Mouse (Mus musculus): ENCODE results near the gene Ccdc38.
A peak's percentile ranks its signal among the peaks of the same experiment; 100 is the strongest.

Gene Ccdc38

DNA sequence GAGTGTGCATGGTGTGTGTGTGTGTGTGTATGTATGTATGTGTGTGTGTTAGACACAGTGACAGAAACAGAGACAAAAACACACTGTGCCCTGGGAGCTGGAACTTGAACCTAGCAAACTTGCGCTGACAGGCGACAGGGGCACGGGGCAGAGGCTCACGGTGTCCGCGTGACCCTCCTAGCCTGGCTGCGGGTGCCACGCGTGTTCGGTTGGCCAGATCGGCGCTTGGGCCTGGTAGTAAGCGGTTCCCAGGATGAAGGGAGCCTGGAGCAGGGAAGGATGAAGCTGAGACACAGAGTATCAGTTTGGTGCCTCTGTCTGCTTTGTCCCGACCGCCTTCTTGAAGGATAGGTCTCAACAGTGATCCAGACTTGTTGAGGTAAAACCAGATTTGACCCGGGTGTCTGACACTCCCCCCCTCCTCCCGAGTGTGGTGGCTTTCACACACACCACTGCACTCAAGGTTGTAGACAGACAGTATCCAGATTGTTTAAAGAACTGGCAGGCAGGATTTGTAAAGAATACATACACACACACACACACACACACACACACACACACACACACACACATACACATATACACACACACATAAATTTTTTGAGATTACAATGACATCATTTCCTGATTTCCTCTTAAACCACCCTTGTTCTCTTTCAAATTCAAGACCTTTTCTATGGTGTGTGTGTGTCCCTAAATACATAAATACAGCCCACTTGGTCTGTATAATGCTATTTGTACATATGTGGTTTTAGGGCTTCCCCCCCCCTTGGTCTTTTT, at the start of gene Ccdc38:
Gene Ccdc38 (plus strand): TSS at position 202 of the 780 bp plus-strand sequence.
- peak in 1 of 2 experiments; percentile 9 for DNase-seq (ENCODE audit: inconsistent age in 2 of 2, low spot score in 1 of 2)

DNA sequence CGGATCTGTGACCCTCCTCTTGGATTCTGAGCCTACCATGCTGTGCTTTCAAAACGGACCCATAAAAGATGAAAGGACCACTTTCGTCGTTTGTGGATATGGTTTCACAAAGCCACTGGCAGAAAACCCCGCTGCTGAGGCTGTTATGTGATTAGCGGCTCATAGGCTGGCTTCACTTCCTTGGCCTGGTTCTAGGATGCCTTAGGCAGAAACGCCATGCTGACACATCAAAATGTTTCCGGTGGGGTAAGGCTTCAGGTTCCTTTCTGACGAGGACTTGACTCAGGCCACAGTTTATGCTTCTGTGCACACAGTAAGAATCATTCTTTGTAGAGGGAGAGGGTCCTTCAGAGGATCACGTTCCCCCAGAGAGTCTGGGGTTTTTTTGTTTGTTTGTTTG, 39.6 kb upstream of the Ccdc38 start:
- no peak for DNase-seq (ENCODE audit: inconsistent age in 2 of 2, low spot score in 1 of 2)

- no peak for DNase-seq (ENCODE audit: inconsistent age in 2 of 2, low spot score in 1 of 2)
Measured at GRCm38 (mm10) chr10:93501346-93501745, 39.1 kb upstream of the Ccdc38 start.

DNA sequence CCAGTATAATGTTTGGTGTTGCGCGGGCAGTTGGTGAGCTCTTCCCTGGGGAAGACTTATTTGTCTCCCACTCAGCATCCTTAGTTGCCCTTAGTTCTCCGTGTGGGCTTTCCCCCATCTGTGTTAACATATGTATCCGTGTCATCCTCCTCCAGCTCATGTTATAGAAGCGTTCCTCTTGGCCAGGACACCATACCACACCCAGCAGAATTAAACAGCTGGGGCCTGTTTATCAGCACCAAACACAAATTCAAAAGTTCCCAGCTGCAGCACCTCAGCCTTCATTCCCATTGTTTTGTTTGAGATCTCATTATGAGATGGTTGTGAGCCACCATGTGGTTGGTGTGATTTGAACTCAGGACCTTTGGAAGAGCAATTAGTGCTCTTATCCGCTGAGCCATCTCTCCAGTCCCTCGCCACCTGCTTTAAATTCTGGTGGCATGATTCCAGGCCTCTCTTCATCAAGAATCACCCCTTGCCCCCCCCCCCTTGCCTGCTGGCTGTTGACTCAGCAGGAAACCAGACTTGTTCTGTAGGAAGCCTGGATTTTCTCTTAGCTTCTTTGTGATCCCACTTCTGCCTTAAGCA, 32.0 kb upstream of the Ccdc38 start:
- DNase-seq (ENCODE audit: inconsistent age in 2 of 2, low spot score in 1 of 2), result no peak

DNA sequence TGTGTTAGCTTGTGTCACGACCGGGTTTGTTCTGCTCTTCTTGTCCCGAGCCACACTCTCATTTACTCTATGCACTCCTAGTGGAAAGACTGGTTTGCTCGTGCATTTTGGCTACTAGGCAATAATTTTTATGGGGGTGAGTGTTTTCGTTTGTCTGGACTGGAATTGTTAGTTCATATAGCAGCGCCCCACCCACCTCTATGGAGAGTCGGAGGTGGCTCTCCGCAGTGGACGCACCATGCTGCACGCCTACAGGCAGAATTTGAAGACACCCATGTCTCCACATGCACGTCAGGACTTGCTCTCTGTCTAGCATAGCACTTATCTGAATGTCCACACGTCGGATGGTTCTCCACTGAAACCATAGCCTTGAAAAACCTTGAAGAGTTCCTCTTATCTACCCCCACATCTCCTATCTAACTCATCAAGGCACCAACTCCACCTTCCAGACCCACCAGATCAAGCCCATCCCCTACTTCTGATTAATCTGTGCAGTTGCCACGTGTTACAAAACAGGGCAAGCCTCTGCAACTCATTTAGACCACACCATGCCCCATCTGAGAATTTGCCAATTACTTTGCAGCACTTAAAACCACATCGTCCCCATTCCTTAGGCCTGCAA, 30.8 kb upstream of the Ccdc38 start:
- DNase-seq (ENCODE audit: inconsistent age in 2 of 2, low spot score in 1 of 2), result no peak

DNA sequence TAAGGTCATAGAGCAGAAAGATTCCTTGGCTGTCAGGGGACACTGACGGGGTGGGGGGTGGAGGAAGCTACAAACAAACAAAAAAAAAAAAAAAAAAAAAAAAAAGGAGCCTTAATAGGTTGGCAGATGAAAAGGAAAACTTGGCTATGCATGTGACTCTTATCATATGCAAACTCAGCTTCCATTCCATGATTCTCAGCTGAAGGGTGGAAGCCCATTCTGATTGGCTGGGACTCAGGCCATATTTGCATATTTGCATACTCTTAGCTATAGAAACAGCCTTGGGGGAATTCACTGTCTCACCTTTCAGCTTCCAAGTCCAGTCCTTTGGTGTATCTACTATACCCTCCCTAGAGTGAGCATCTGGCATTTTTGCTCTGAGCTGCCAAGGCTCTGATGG, 25.0 kb upstream of the Ccdc38 start:
- no peak for DNase-seq (ENCODE audit: inconsistent age in 2 of 2, low spot score in 1 of 2)

GRCm38 (mm10) chr10:93515927-93516326, 24.5 kb upstream of the Ccdc38 start:
- DNase-seq (ENCODE audit: inconsistent age in 2 of 2, low spot score in 1 of 2), result no peak

DNA sequence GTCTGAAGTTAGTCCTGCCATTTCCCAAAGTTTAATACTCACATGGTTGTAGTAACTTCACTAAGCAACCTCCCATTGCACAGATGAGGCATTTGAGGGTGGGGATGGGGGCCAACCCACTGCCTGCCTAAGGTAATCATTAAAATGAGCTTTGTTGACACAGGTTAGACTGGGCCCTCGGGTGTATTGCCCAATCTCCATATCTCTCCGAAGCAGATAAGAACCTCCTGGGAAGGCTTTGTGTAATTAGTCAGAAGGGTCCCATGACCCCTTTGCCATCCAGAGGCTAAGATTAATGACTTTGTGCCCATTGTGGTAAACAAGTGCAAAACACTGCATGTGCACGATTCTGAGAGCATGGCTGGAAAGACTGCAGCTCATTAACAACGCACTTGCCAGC, 22.7 kb upstream of the Ccdc38 start:
- DNase-seq (ENCODE audit: inconsistent age in 2 of 2, low spot score in 1 of 2), result no peak

- DNase-seq (ENCODE audit: inconsistent age in 2 of 2, low spot score in 1 of 2), result no peak
Measured at GRCm38 (mm10) chr10:93518186-93518585, 22.2 kb upstream of the Ccdc38 start.

GRCm38 (mm10) chr10:93518620-93519019, 21.8 kb upstream of the Ccdc38 start:
- DNase-seq (ENCODE audit: inconsistent age in 2 of 2, low spot score in 1 of 2), result no peak

GRCm38 (mm10) chr10:93519159-93519558, 21.3 kb upstream of the Ccdc38 start:
- DNase-seq (ENCODE audit: inconsistent age in 2 of 2, low spot score in 1 of 2), result no peak

DNA sequence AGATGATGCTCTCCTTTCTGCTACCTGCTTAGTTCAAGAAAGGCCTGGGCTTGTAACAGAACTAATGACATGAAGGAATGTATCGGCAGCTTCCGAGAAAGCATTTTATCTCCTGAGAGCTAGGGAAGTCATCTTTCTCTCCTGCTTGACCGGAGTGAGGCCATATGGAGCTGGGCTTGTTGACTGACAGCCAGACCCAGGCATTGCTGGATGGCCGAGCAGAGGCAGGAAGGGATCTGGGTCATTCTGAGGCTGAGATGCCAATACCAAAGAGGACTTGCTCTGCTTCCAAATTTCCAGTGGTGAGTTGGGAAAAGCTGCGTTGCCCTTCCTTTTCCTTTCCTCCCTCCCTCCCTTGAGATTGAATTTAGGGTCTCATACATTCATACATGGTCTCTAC, 20.7 kb upstream of the Ccdc38 start:
- no peak for DNase-seq (ENCODE audit: inconsistent age in 2 of 2, low spot score in 1 of 2)

GRCm38 (mm10) chr10:93520994-93521393, 19.4 kb upstream of the Ccdc38 start:
- no peak for DNase-seq (ENCODE audit: inconsistent age in 2 of 2, low spot score in 1 of 2)

GRCm38 (mm10) chr10:93525329-93525728, 15.1 kb upstream of the Ccdc38 start:
- no peak for DNase-seq (ENCODE audit: inconsistent age in 2 of 2, low spot score in 1 of 2)

GRCm38 (mm10) chr10:93538287-93538686, 2.1 kb upstream of the Ccdc38 start:
- no peak for DNase-seq (ENCODE audit: inconsistent age in 2 of 2, low spot score in 1 of 2)

- DNase-seq (ENCODE audit: inconsistent age in 2 of 2, low spot score in 1 of 2), result no peak
Measured at GRCm38 (mm10) chr10:93538818-93539217, 1.6 kb upstream of the Ccdc38 start.

DNA sequence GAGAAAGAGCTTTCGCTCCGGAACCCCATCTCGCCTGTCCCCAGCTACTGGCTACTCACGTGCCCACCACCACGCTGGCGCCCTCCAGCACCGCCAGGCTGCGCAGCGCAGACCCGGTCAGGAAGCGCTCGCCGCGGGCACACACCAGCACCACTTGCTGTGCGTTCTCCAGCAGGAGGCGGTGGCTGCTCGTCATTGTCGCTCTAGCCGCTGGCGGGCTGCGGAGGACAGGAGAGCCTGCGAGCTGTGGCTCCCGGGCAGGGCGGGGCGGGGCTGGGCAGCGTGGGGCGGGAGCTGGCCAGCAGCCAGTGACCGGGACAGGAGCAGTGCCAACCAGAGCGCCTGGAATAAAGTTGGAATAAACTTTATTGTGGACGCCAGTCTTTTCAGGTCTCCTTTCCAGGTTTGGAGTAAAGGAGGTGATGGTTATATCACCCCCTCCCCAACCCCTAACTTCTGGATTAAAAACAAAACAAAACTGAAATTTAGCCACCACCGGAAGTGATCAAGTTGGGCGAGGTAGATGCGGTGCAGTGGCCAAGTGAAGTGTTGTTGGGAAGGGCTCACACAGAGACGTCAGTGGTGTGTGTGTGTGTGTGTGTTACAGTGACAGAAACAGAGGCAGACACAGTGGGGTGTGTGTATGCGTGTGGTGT, 529 bp upstream of the Ccdc38 start, which contains the start of gene Amdhd1:
Gene Amdhd1 (minus strand): TSS at position 259 of the 656 bp plus-strand sequence.
- peak; percentile 86 to 95 for DNase-seq (ENCODE audit: inconsistent age in 2 of 2, low spot score in 1 of 2)

- DNase-seq (ENCODE audit: inconsistent age in 2 of 2, low spot score in 1 of 2), result no peak
Measured at GRCm38 (mm10) chr10:93541585-93541984, 1.2 kb downstream of the Ccdc38 start.

GRCm38 (mm10) chr10:93542356-93542755, 1.9 kb downstream of the Ccdc38 start:
- DNase-seq (ENCODE audit: inconsistent age in 2 of 2, low spot score in 1 of 2), result no peak

- no peak for DNase-seq (ENCODE audit: inconsistent age in 2 of 2, low spot score in 1 of 2)
Measured at GRCm38 (mm10) chr10:93543176-93543575, 2.7 kb downstream of the Ccdc38 start.

DNA sequence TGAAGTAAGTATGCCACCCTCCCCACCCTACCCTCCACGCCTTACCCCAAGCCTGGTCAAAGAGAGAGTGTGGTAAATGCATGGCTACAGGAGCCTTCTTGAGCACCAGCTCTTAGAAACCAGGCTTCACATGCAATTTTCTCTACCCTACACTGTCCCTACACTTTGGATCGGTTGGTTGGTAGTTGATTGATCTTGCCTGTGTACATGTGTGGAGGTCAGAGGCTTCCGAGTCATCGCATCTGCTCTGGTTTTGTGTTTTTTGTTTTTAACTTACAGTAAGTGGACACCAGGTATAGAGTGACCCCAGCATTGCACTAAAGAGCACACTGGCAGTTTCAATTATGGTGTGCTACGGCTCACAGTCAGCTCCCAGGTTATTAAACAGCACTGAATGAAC, 3.7 kb downstream of the Ccdc38 start:
- DNase-seq (ENCODE audit: inconsistent age in 2 of 2, low spot score in 1 of 2), result no peak
